Mouse (Mus musculus) heart, postnatal 0 days (tissue): ENCODE results near the gene Smoc2. TPM values are rescaled to one million over a fixed set of nuclear protein-coding genes. Genes with fewer than 3 reads are reported as not detected.

Experiments used
- ATAC-seq: fragments of 200-750 bp; cut with Nextera tagmentation; 2 replicates; pipeline ENCODE4 v1.8.0; 2017; ENCODE audit warnings: low read depth, moderate number of reproducible peaks, moderate library complexity; ENCODE audit not compliant: insufficient read depth
- DNase-seq: peaks from one replicate; pipeline ENCODE4 v3.0.0-alpha.2; 2016; ENCODE audit warnings: low spot score
- H3K27ac ChIP-seq: fragments of 300-500 bp; sonication (generic); 2 replicates; pipeline ENCODE4 v1.5.1; 2014; ENCODE audit warnings: low read depth, mild to moderate bottlenecking
- H3K27me3 ChIP-seq: fragments of 300-500 bp; sonication (generic); 2 replicates; pipeline ENCODE4 v1.6.1; 2014; ENCODE audit warnings: low read length, mixed read lengths; ENCODE audit not compliant: control insufficient read depth, insufficient read depth
- H3K36me3 ChIP-seq: fragments of 300-500 bp; sonication (generic); replicated peaks from 2 replicates; pipeline ENCODE4 v1.6.1; 2014; ENCODE audit warnings: low read length, mixed read lengths; ENCODE audit not compliant: control insufficient read depth, insufficient read depth
- H3K4me1 ChIP-seq: fragments of 300-500 bp; sonication (generic); 2 replicates; pipeline ENCODE4 v1.6.1; 2014; ENCODE audit warnings: antibody characterized with exemption; ENCODE audit not compliant: control insufficient read depth, insufficient read depth
- H3K4me2 ChIP-seq: fragments of 300-500 bp; sonication (generic); 2 replicates; pipeline ENCODE4 v1.6.1; 2014; ENCODE audit warnings: low read depth, mild to moderate bottlenecking, low read length, moderate library complexity
- H3K4me3 ChIP-seq: fragments of 300-500 bp; sonication (generic); 2 replicates; pipeline ENCODE4 v1.5.1; 2014; ENCODE audit warnings: low read depth, low read length
- H3K9ac ChIP-seq: fragments of 300-500 bp; sonication (generic); replicated peaks from 2 replicates; pipeline ENCODE4 v1.6.1; 2014; ENCODE audit warnings: low read depth, low read length, mixed read lengths
- H3K9me3 ChIP-seq: fragments of 300-500 bp; sonication (generic); replicated peaks from 2 replicates; pipeline ENCODE4 v1.6.1; 2016; ENCODE audit warnings: low read length; ENCODE audit not compliant: control insufficient read depth
- CTCF ChIP-seq: IDR thresholded peaks from 2 replicates; pipeline ENCODE4 v1.5.1; 2016; ENCODE audit warnings: antibody characterized with exemption, control low read depth, low read depth
- EP300 ChIP-seq: IDR thresholded peaks from 2 replicates; pipeline ENCODE4 v1.6.1; 2016; ENCODE audit warnings: antibody characterized with exemption, low read depth
- whole genome bisulfite sequencing: fragments of 180-500 bp; shearing (Covaris S2); extraction: QIAGEN DNeasy Blood & Tissue Kit; methylation state at CpG from one replicate; pipeline ENCODE4 v1.1.7; 2014; 5-methylcytosine and 5-hydroxymethylcytosine counted together
- polyA plus RNA-seq: library from polyadenylated mRNA; unstranded; fragments of >200 nt; fragmentation: Nextera tagmentation; extraction: Ambion mirVana; gene quantifications from 2 replicates; pipeline ENCODE4 v1.2.1, GENCODE M21; 2015
- total RNA-seq: library from RNA; depleted of rRNA; stranded (reverse); fragments of >200 nt; gene quantifications from 2 replicates; pipeline ENCODE4 v1.2.3, GENCODE M21; 2014; ENCODE audit warnings: low replicate concordance

Gene Smoc2
- total and polyA plus RNA-seq, 2 experiments from 2014 or later = 22.0 to 24.7 TPM

DNA sequence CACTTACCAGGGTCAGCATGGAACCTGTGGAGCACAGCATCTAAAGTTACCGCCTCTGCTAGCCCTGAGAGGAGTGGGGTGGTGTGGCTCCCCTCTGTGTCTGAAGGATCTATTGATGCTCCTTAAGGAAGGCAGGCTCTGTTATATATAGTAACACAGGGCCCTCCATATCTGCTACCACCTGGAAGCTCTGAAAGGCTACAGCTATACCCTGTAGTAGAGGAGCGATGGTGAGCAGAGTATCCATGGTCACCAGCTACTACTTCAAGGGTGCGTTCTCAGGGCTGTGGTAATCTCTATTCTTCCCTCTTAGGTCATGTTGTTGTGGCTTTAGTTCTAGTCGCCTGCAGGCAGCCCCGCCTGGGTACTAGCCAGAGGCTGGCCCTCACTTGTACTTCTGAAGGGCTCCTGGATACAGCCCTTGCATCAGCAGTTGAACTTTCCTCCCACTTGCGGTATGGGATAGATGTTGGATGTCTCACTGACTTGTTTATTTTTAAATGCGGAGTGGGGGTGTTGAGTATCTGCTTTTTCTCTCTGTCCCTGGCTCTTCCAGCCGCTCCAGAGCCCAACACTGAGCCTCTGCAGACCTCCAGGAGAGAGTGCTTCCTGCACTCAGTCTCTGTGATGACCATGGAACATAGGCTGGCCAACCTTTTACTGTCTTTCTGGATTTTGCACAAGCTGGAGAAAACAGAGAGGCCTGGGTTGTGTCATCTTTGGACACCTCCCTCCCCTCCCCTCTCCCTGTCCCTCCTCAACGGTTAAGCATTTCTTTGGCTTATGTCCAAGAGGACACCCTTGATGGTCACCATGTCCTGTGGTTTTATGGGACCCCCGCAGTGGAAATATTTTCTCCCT, 74.1 kb downstream of the Smoc2 start:
- 52% methylated on average over 10 of the region's 10 CpGs for WGBS
- Histone ChIP-seq H3K4me2 (no peak overlapping the region), H3K9me3 (no peaks in the 10 kb centered on the region), H3K27ac (no peak overlapping the region), H3K4me3 (no peak overlapping the region), H3K9ac (no peak overlapping the region), H3K4me1 (no peaks in the 10 kb centered on the region), H3K36me3 (no peaks in the 10 kb centered on the region), H3K27me3 (no peaks in the 10 kb centered on the region)
- DNase-seq (no peak), ATAC-seq (no peak)
- TF ChIP-seq EP300 = no peak
- TF ChIP-seq CTCF = no peak

- no peak for DNase-seq
- WGBS = 64% methylated on average over 1 of the region's 1 CpGs
- Histone ChIP-seq H3K27ac (no peak overlapping the region), H3K9me3 (no peaks in the 10 kb centered on the region), H3K36me3 (no peaks in the 10 kb centered on the region), H3K27me3 (no peaks in the 10 kb centered on the region), H3K4me3 (no peak overlapping the region), H3K4me2 (no peak overlapping the region), H3K4me1 (no peaks in the 10 kb centered on the region), H3K9ac (no peak overlapping the region)
- TF ChIP-seq CTCF (no peak), EP300 (no peak)
- no peak for ATAC-seq
Observed at GRCm38 (mm10) chr17:14361511-14361910, 82.2 kb downstream of the Smoc2 start.

- 84% methylated on average over 5 of the region's 5 CpGs for WGBS
- Histone ChIP-seq H3K27ac (no peak overlapping the region), H3K36me3 (no peaks in the 10 kb centered on the region), H3K9me3 (no peaks in the 10 kb centered on the region), H3K27me3 (peaks cover 20% of the 10 kb centered on the region), H3K4me3 (no peak overlapping the region), H3K4me1 (no peaks in the 10 kb centered on the region), H3K9ac (no peak overlapping the region), H3K4me2 (no peak overlapping the region)
- no peak for DNase-seq
- TF ChIP-seq EP300 (no peak), CTCF (no peak)
- ATAC-seq = no peak
Observed at GRCm38 (mm10) chr17:14370476-14370875, 91.2 kb downstream of the Smoc2 start.

DNA sequence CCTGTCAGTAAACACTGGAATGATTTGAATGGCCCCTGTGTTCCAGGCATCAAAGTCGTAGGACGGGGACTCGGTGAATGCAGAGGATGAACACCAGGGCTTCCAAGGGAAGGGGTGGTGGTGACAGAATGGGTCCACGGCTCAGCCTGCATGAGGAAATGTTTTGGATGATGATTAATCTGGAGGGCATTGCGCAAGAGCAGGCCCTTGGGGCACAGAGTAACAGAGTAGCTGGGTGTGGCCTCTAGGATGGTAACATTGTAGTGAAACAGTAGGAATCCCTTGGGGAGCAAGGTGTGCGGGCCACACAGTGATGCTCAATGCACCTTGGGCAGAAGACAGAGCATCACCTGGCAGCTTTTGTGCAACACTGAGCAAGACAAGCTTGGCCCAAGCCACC, 92.3 kb downstream of the Smoc2 start:
- WGBS = 57% methylated on average over 6 of the region's 6 CpGs
- no peak for ATAC-seq
- Histone ChIP-seq H3K9ac (no peak overlapping the region), H3K27ac (no peak overlapping the region), H3K4me3 (no peak overlapping the region), H3K9me3 (no peaks in the 10 kb centered on the region), H3K27me3 (peaks cover 30% of the 10 kb centered on the region), H3K4me1 (no peaks in the 10 kb centered on the region), H3K36me3 (no peaks in the 10 kb centered on the region), H3K4me2 (no peak overlapping the region)
- no peak for DNase-seq
- TF ChIP-seq EP300 (no peak), CTCF (no peak)

DNA sequence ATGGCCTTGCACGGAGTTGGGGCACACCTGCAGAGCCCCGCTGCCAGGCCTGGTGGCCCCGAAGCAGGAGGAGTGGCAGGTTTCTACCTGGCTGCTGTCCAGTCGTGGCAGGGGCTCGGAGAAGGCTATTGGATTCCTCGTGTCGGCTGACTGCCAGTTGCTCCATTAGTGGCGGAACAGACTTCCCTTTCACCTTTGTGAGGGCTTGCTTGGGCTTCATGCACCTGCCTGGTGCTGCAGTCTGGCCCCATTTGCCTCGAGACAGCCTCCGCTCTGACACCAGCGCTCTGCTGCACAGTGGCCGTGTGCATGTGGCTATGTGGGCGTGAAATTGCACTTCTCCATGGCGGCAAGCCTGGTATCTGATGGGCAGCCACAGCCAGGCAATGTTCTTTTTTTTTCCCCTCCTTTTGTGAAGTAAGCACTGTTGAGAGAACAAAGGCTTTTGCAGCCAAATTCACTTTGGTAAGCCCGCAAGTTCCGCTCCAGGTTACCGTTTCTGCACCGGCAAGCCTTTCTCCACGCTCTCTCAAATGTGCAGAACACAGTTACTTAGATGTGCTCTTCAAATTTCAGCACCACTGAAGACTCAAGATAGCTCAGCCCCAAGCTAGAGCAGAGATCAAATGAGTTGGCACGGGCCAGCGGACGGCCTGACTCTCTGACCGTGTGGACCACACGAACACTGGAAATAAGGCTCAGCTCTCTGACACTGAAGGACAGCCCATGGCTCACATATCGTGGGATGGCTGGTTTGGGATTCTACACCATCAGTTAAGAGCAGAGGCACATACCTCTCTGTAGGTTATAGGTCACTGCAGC, 93.2 kb downstream of the Smoc2 start:
- Histone ChIP-seq H3K36me3 (no peaks in the 10 kb centered on the region), H3K9me3 (no peaks in the 10 kb centered on the region), H3K9ac (no peak overlapping the region), H3K27ac (no peak overlapping the region), H3K27me3 (peaks cover 30% of the 10 kb centered on the region), H3K4me3 (no peak overlapping the region), H3K4me1 (no peaks in the 10 kb centered on the region), H3K4me2 (no peak overlapping the region)
- WGBS = 67% methylated on average over 25 of the region's 25 CpGs
- ATAC-seq = no peak
- no peak for TF ChIP-seq CTCF
- DNase-seq = no peak
